Mouse (Mus musculus): ENCODE results near the gene Pik3c2a. TPM values are rescaled to one million over a fixed set of nuclear protein-coding genes. Genes with fewer than 3 reads are reported as not detected.

Pik3c2a gene
- total and polyA plus RNA-seq, 2 experiments from 2014 or later: 7.1 to 27.1 TPM

DNA sequence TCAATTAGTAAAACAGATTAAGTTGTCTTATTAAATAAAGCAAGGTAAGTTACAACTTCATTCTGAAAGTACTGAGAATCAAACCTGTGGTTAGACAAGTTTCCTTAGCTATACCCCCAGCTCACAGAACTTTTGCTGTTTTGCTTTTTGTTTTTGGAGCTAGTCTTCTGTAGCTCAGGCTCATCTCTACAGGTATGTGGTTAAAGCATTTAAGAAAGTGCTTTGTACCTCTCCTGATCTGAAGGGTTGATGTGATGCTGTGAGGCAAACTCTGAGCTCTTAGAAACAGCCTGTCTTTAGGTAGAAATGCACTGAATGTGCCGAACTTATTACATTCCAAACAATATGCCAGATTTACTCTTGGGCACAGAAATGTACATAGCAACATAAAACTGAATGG is 1.9 kb downstream of the Pik3c2a start:
- Histone ChIP-seq H3K36me3 (replicated peaks; ENCODE audit: control insufficient read depth, insufficient read depth, low read length) (peaks cover 4% of the 10 kb centered on the region; the same call in 1 of the 2 replicates), H3K4me1 (ENCODE audit: control insufficient read depth, insufficient read depth) (peaks cover 14% of the 10 kb centered on the region), H3K4me2 (ENCODE audit: low read depth, low read length) (peak overlapping the region; percentile 82), H3K9me3 (replicated peaks; ENCODE audit: control insufficient read depth, low read length) (no peaks in the 10 kb centered on the region), H3K9ac (replicated peaks; ENCODE audit: low read depth, low read length) (no peak overlapping the region), H3K27me3 (ENCODE audit: control insufficient read depth, insufficient read depth, low read length) (no peaks in the 10 kb centered on the region), H3K27ac (ENCODE audit: low read depth) (no peak overlapping the region), H3K4me3 (ENCODE audit: low read depth, low read length) (no peak overlapping the region)
- TF ChIP-seq EP300 (IDR thresholded peaks at IDR 0.05; ENCODE audit: low read depth) (no peak), CTCF (IDR thresholded peaks at IDR 0.05; ENCODE audit: low read depth) (no peak)
- DNase-seq (ENCODE audit: low spot score): no peak
- no peak for ATAC-seq (ENCODE audit: insufficient read depth, low read depth)
- 71% methylated on average over 1 of the region's 1 CpGs for WGBS

GRCm38 (mm10) chr7:116431661-116432060 is 11.6 kb downstream of the Pik3c2a start:
- ATAC-seq (ENCODE audit: insufficient read depth, low read depth) (no peak), DNase-seq (ENCODE audit: low spot score) (no peak)
- Histone ChIP-seq H3K36me3 (replicated peaks; ENCODE audit: control insufficient read depth, insufficient read depth, low read length) (no peaks in the 10 kb centered on the region), H3K4me3 (ENCODE audit: low read depth, low read length) (no peak overlapping the region), H3K4me2 (ENCODE audit: low read depth, low read length) (no peak overlapping the region), H3K27me3 (ENCODE audit: control insufficient read depth, insufficient read depth, low read length) (no peaks in the 10 kb centered on the region), H3K4me1 (ENCODE audit: control insufficient read depth, insufficient read depth) (peaks cover 10% of the 10 kb centered on the region; the same call in 1 of the 2 replicates), H3K9ac (replicated peaks; ENCODE audit: low read depth, low read length) (no peak overlapping the region), H3K9me3 (replicated peaks; ENCODE audit: control insufficient read depth, low read length) (no peaks in the 10 kb centered on the region), H3K27ac (ENCODE audit: low read depth) (0 out of 2 replicates have a peak overlapping the region, but pooled peaks have one; percentile 25)
- 79% methylated on average over 3 of the region's 3 CpGs for WGBS
- TF ChIP-seq EP300 (IDR thresholded peaks at IDR 0.05; ENCODE audit: low read depth) (no peak), CTCF (IDR thresholded peaks at IDR 0.05; ENCODE audit: low read depth) (no peak)

- Histone ChIP-seq H3K27me3 (ENCODE audit: control insufficient read depth, insufficient read depth, low read length) (no peaks in the 10 kb centered on the region), H3K9me3 (replicated peaks; ENCODE audit: control insufficient read depth, low read length) (no peaks in the 10 kb centered on the region), H3K4me3 (ENCODE audit: low read depth, low read length) (no peak overlapping the region), H3K4me2 (ENCODE audit: low read depth, low read length) (peak overlapping the region; percentile 12; the same call in 1 of the 2 replicates), H3K36me3 (replicated peaks; ENCODE audit: control insufficient read depth, insufficient read depth, low read length) (no peaks in the 10 kb centered on the region), H3K27ac (ENCODE audit: low read depth) (peak overlapping the region; percentile 25; the same call in 1 of the 2 replicates), H3K4me1 (ENCODE audit: control insufficient read depth, insufficient read depth) (peaks cover 14% of the 10 kb centered on the region), H3K9ac (replicated peaks; ENCODE audit: low read depth, low read length) (no peak overlapping the region)
- TF ChIP-seq CTCF (IDR thresholded peaks at IDR 0.05; ENCODE audit: low read depth) (no peak), EP300 (IDR thresholded peaks at IDR 0.05; ENCODE audit: low read depth) (no peak)
- ATAC-seq (ENCODE audit: insufficient read depth, low read depth) (no peak), DNase-seq (ENCODE audit: low spot score) (peak; percentile 47)
- WGBS: 11% methylated on average over 2 of the region's 2 CpGs
These were observed 12.3 kb downstream of the Pik3c2a start for GRCm38 (mm10) chr7:116430926-116431325.

DNA sequence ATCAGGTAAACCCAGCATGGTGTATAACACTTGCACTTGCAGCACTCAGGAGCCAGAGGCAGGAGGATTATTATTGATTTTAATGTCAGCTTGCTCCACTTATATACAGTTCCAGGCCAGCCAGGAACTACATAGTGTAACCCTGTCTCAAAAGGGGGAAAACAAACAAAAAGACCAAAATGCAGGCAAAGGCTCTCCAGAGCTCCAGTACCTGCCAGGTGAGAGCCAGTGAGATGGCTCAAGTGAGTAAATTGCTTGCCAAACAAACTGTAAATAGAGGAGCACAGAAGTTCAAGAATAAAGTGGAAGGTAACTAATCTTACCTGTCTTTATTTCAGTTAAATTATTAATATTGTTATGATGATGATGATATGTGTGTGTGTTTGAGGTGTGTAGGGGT is 16.0 kb downstream of the Pik3c2a start:
- TF ChIP-seq EP300 (IDR thresholded peaks at IDR 0.05; ENCODE audit: low read depth): no peak
- no peak for TF ChIP-seq CTCF (IDR thresholded peaks at IDR 0.05; ENCODE audit: low read depth)
- Histone ChIP-seq H3K27me3 (ENCODE audit: control insufficient read depth, insufficient read depth, low read length) (no peaks in the 10 kb centered on the region), H3K9me3 (replicated peaks; ENCODE audit: control insufficient read depth, low read length) (no peaks in the 10 kb centered on the region), H3K4me3 (ENCODE audit: low read depth, low read length) (no peak overlapping the region), H3K36me3 (replicated peaks; ENCODE audit: control insufficient read depth, insufficient read depth, low read length) (no peaks in the 10 kb centered on the region), H3K9ac (replicated peaks; ENCODE audit: low read depth, low read length) (no peak overlapping the region), H3K4me2 (ENCODE audit: low read depth, low read length) (no peak overlapping the region), H3K27ac (ENCODE audit: low read depth) (no peak overlapping the region), H3K4me1 (ENCODE audit: control insufficient read depth, insufficient read depth) (peaks cover 18% of the 10 kb centered on the region)
- DNase-seq (ENCODE audit: low spot score) (no peak), ATAC-seq (ENCODE audit: insufficient read depth, low read depth) (no peak)

- WGBS: 69% methylated on average over 6 of the region's 6 CpGs
- Histone ChIP-seq H3K36me3 (replicated peaks; ENCODE audit: control insufficient read depth, insufficient read depth, low read length) (no peaks in the 10 kb centered on the region), H3K4me1 (ENCODE audit: control insufficient read depth, insufficient read depth) (peaks cover 9% of the 10 kb centered on the region), H3K9ac (replicated peaks; ENCODE audit: low read depth, low read length) (no peak overlapping the region), H3K9me3 (replicated peaks; ENCODE audit: control insufficient read depth, low read length) (no peaks in the 10 kb centered on the region), H3K4me3 (ENCODE audit: low read depth, low read length) (no peak overlapping the region), H3K27me3 (ENCODE audit: control insufficient read depth, insufficient read depth, low read length) (no peaks in the 10 kb centered on the region), H3K4me2 (ENCODE audit: low read depth, low read length) (no peak overlapping the region), H3K27ac (ENCODE audit: low read depth) (no peak overlapping the region)
- DNase-seq (ENCODE audit: low spot score) (no peak), ATAC-seq (ENCODE audit: insufficient read depth, low read depth) (no peak)
- no peak for TF ChIP-seq CTCF (IDR thresholded peaks at IDR 0.05; ENCODE audit: low read depth)
- no peak for TF ChIP-seq EP300 (IDR thresholded peaks at IDR 0.05; ENCODE audit: low read depth)
These were observed 17.5 kb downstream of the Pik3c2a start for GRCm38 (mm10) chr7:116425771-116426170.

GRCm38 (mm10) chr7:116421081-116421480 is 22.2 kb downstream of the Pik3c2a start:
- Histone ChIP-seq H3K27ac (ENCODE audit: low read depth) (no peak overlapping the region), H3K4me2 (ENCODE audit: low read depth, low read length) (no peak overlapping the region), H3K9ac (replicated peaks; ENCODE audit: low read depth, low read length) (no peak overlapping the region), H3K36me3 (replicated peaks; ENCODE audit: control insufficient read depth, insufficient read depth, low read length) (peaks cover 13% of the 10 kb centered on the region), H3K9me3 (replicated peaks; ENCODE audit: control insufficient read depth, low read length) (no peaks in the 10 kb centered on the region), H3K4me1 (ENCODE audit: control insufficient read depth, insufficient read depth) (peaks cover 5% of the 10 kb centered on the region; the same call in 1 of the 2 replicates), H3K4me3 (ENCODE audit: low read depth, low read length) (no peak overlapping the region), H3K27me3 (ENCODE audit: control insufficient read depth, insufficient read depth, low read length) (no peaks in the 10 kb centered on the region)
- no peak for TF ChIP-seq CTCF (IDR thresholded peaks at IDR 0.05; ENCODE audit: low read depth)
- no peak for TF ChIP-seq EP300 (IDR thresholded peaks at IDR 0.05; ENCODE audit: low read depth)
- DNase-seq (ENCODE audit: low spot score) (no peak), ATAC-seq (ENCODE audit: insufficient read depth, low read depth) (no peak)
